Mouse (Mus musculus) liver, postnatal 0 days (tissue): ENCODE measurements around the gene Abhd14b. TPM values are rescaled to one million over a fixed set of nuclear protein-coding genes. Genes with fewer than 3 reads are reported as not detected.
"Not testable (repeated sequence)": the region's sequence is repeated elsewhere in the genome, so short reads cannot be mapped to it uniquely, and the experiment has no call there.

Source experiments
- ATAC-seq: fragments of 200-750 bp; cut with Nextera tagmentation; 2 replicates; pipeline ENCODE4 v1.8.0; 2017; ENCODE audit warnings: mild to moderate bottlenecking, moderate library complexity
- DNase-seq: peaks from one replicate; pipeline ENCODE4 v3.0.0-alpha.2; 2016
- H3K27ac ChIP-seq: fragments of 300-500 bp; sonication (generic); 2 replicates; pipeline ENCODE4 v1.5.1; 2014; ENCODE audit warnings: antibody characterized with exemption, moderate library complexity, mild to moderate bottlenecking, low read depth
- H3K27me3 ChIP-seq: fragments of 300-500 bp; sonication (generic); 2 replicates; pipeline ENCODE4 v1.6.1; 2014; ENCODE audit warnings: low read length, control low read depth, mixed read lengths; ENCODE audit not compliant: insufficient read depth
- H3K36me3 ChIP-seq: fragments of 300-500 bp; sonication (generic); replicated peaks from 2 replicates; pipeline ENCODE4 v1.6.1; 2014; ENCODE audit warnings: mild to moderate bottlenecking, control low read depth, low read length, moderate library complexity, mixed read lengths; ENCODE audit not compliant: insufficient read depth
- H3K4me1 ChIP-seq: fragments of 300-500 bp; sonication (generic); 2 replicates; pipeline ENCODE4 v1.6.1; 2014; ENCODE audit warnings: antibody characterized with exemption, mild to moderate bottlenecking, control low read depth; ENCODE audit not compliant: insufficient read depth
- H3K4me2 ChIP-seq: fragments of 300-500 bp; sonication (generic); 2 replicates; pipeline ENCODE4 v1.6.1; 2014; ENCODE audit warnings: low read depth, mild to moderate bottlenecking, low read length, moderate library complexity, mixed read lengths
- H3K4me3 ChIP-seq: fragments of 300-500 bp; sonication (generic); 2 replicates; pipeline ENCODE4 v1.5.1; 2014; ENCODE audit warnings: low read depth, low read length
- H3K9ac ChIP-seq: fragments of 300-500 bp; sonication (generic); replicated peaks from 2 replicates; pipeline ENCODE4 v1.6.1; 2014; ENCODE audit warnings: mild to moderate bottlenecking, moderate library complexity
- H3K9me3 ChIP-seq: fragments of 300-500 bp; sonication (generic); 2 replicates; pipeline ENCODE4 v1.6.1; 2016; ENCODE audit warnings: mild to moderate bottlenecking, control low read depth, low read length, mixed read lengths
- CTCF ChIP-seq: sonication (generic); IDR thresholded peaks from 2 replicates; pipeline ENCODE4 v1.5.1; 2016; ENCODE audit warnings: antibody characterized with exemption, low read depth
- EP300 ChIP-seq: IDR thresholded peaks from 2 replicates; pipeline ENCODE4 v1.6.1; 2016; ENCODE audit warnings: antibody characterized with exemption, low read depth, mild to moderate bottlenecking
- WGBS: fragments of 180-500 bp; shearing (Covaris S2); extraction: QIAGEN DNeasy Blood & Tissue Kit; methylation state at CpG from one replicate; pipeline ENCODE4 v1.1.7; 2014; ENCODE audit not compliant: insufficient replicate concordance; 5-methylcytosine and 5-hydroxymethylcytosine counted together
- polyA plus RNA-seq: library from polyadenylated mRNA; unstranded; fragments of >200 nt; fragmentation: Nextera tagmentation; extraction: Ambion mirVana; gene quantifications from 2 replicates; pipeline ENCODE4 v1.2.1, GENCODE M21; 2015

Abhd14b gene
- polyA plus RNA-seq, 1 experiment from 2014 or later: 41.4 TPM

DNA sequence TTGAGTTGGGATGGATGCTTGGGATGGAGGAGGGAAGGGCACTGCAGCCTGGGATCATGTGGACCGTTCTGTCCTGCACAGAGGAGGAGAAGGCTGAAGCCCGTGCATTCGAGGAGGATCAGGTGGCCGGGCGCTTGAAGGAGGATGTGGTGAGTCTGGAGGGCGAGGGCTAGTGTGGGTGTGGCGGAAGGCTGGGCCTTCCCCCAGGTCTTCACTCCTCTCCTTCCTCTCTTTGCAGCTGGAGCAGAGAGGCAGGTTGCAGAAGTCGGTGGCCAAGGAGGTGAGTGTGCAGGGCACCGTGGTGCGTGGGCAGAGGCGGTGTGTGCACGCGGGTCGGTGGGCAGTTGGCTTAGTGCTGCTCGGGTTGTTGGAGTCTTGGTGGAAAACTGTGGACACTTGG is 33.8 kb downstream of the Abhd14b start:
- Histone ChIP-seq H3K4me2 (no peak overlapping the region), H3K36me3 (peaks cover 42% of the 10 kb centered on the region)
- no peak for DNase-seq

GRCm38 (mm10) chr9:106481676-106482075 is 34.4 kb downstream of the Abhd14b start:
- H3K27ac ChIP-seq: no peak overlapping the region
- ATAC-seq (no peak), DNase-seq (no peak)
- no peak overlapping the region for H3K4me3 ChIP-seq
- H3K36me3 ChIP-seq: peaks cover 42% of the 10 kb centered on the region
- TF ChIP-seq CTCF: no peak
- H3K9me3 ChIP-seq: no peaks in the 10 kb centered on the region
- H3K4me2 ChIP-seq: no peak overlapping the region
- peaks cover 12% of the 10 kb centered on the region for H3K4me1 ChIP-seq
- no peaks in the 10 kb centered on the region for H3K27me3 ChIP-seq
- WGBS: 89% methylated on average over 13 of the region's 13 CpGs
- no peak overlapping the region for H3K9ac ChIP-seq

More for the DNA sequence above, 33.8 kb downstream of the Abhd14b start:
- no peak overlapping the region for H3K27ac ChIP-seq
- no peak overlapping the region for H3K9ac ChIP-seq
- TF ChIP-seq CTCF (no peak), EP300 (no peak)
- H3K27me3 ChIP-seq: no peaks in the 10 kb centered on the region
- peaks cover 16% of the 10 kb centered on the region for H3K4me1 ChIP-seq
- WGBS: 69% methylated on average over 15 of the region's 15 CpGs
- no peaks in the 10 kb centered on the region for H3K9me3 ChIP-seq
- H3K4me3 ChIP-seq: no peak overlapping the region
- ATAC-seq: no peak

DNA sequence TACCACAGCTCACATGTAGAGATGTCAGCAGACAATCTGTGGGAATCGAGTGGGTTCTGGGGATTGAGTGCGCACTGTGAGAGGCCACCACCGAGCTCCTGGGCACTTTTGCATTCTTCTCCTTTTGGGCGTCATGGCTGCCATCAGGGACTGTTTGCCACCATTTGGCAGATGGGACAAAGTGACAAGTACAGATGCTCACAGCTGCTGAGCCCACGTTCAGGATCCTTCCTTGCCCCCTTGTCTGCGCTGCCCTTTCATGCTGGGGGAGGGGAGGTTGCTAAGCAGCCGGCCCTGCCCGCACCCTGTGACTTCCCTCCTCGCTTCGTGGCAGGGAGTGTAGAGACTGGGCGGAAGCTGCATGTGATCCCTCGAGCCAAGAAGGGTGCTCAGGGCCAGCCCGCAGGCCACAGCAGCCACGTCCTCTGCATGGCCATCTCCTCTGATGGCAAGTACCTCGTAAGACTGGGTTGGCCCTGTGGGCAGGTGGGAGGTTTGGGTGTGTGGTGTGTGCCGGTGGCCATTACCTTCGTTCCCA is 35.4 kb downstream of the Abhd14b start:
- DNase-seq (no peak), ATAC-seq (no peak)
- Histone ChIP-seq H3K4me2 (no peak overlapping the region), H3K27ac (no peak overlapping the region), H3K27me3 (no peaks in the 10 kb centered on the region), H3K9ac (no peak overlapping the region), H3K4me1 (peaks cover 7% of the 10 kb centered on the region), H3K4me3 (no peak overlapping the region), H3K36me3 (peaks cover 42% of the 10 kb centered on the region), H3K9me3 (no peaks in the 10 kb centered on the region)
- TF ChIP-seq EP300: no peak
- TF ChIP-seq CTCF: no peak
- WGBS: 80% methylated on average over 17 of the region's 17 CpGs

DNA sequence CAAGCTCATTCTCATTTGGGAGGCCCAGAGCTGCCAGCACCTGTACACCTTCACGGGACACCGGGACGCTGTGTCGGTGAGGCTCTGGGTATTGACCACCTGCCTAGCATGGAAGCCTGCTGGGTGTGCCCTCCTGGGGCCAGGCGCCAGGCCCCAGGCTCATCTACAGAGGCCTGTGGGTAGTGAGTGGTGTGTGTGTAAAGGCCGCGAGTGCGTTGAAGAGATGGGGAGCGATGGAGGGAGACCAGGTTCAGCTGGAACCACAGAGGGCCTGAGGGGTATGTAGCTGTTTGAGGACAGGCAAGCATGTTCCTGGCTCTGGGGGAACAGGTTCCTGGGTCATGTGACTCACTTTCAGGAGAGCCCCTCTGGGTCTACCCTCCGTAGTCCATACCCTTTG is 35.9 kb downstream of the Abhd14b start:
- no peaks in the 10 kb centered on the region for H3K9me3 ChIP-seq
- H3K4me1 ChIP-seq: peaks cover 2% of the 10 kb centered on the region
- WGBS: 92% methylated on average over 10 of the region's 10 CpGs
- H3K4me2 ChIP-seq: no peak overlapping the region
- no peak overlapping the region for H3K4me3 ChIP-seq
- peaks cover 42% of the 10 kb centered on the region for H3K36me3 ChIP-seq
- ATAC-seq: no peak
- no peaks in the 10 kb centered on the region for H3K27me3 ChIP-seq
- no peak overlapping the region for H3K9ac ChIP-seq
- TF ChIP-seq EP300 (no peak), CTCF (no peak)
- no peak for DNase-seq
- H3K27ac ChIP-seq: no peak overlapping the region

GRCm38 (mm10) chr9:106483606-106484005 is 36.3 kb downstream of the Abhd14b start:
- Histone ChIP-seq H3K4me2 (no peak overlapping the region), H3K27ac (no peak overlapping the region), H3K36me3 (peaks cover 42% of the 10 kb centered on the region), H3K9me3 (no peaks in the 10 kb centered on the region), H3K9ac (no peak overlapping the region), H3K4me1 (no peaks in the 10 kb centered on the region), H3K27me3 (no peaks in the 10 kb centered on the region), H3K4me3 (no peak overlapping the region)
- WGBS: 86% methylated on average over 17 of the region's 17 CpGs
- DNase-seq (no peak), ATAC-seq (no peak)
- no peak for TF ChIP-seq EP300
- TF ChIP-seq CTCF: no peak

- Histone ChIP-seq H3K36me3 (peaks cover 41% of the 10 kb centered on the region), H3K4me1 (no peaks in the 10 kb centered on the region), H3K27ac (no peak overlapping the region), H3K9me3 (no peaks in the 10 kb centered on the region), H3K27me3 (no peaks in the 10 kb centered on the region), H3K4me2 (no peak overlapping the region), H3K9ac (no peak overlapping the region), H3K4me3 (no peak overlapping the region)
- no peak for ATAC-seq
- no peak for DNase-seq
- TF ChIP-seq CTCF (no peak), EP300 (no peak)
- 79% methylated on average over 10 of the region's 10 CpGs for WGBS
Measured at GRCm38 (mm10) chr9:106485076-106485475, 37.8 kb downstream of the Abhd14b start.

DNA sequence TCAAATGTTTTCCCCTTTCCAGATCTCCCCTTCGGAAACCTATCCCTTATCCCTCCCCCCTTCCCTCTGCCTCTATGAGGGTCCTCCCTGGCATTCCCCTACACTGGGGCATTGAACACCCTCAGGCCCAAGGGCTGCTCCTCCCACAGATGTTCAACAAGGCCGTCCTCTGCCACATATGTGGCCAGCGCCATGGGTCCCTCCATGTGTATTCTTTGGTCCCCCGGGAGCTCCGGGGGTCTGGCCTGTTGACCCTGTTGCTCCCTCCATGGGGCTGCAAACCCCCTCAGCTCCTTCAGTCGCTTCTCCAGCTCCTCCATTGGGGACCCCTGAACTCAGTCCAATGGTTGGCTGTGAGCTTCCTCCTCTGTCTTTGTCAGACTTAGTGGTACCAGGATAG is 40.3 kb downstream of the Abhd14b start:
- H3K27ac ChIP-seq, H3K4me1 ChIP-seq, ATAC-seq, H3K9me3 ChIP-seq, DNase-seq, H3K4me2 ChIP-seq, H3K4me3 ChIP-seq, H3K9ac ChIP-seq, H3K27me3 ChIP-seq: not testable (repeated sequence)
- peaks cover 26% of the 10 kb centered on the region for H3K36me3 ChIP-seq
- WGBS: 79% methylated on average over 6 of the region's 6 CpGs
